Mouse (Mus musculus) kidney, embryonic 15.5 days (tissue): ENCODE measurements around the gene 3830403N18Rik. TPM values are rescaled to one million over a fixed set of nuclear protein-coding genes. Genes with fewer than 3 reads are reported as not detected.
"Not testable (repeated sequence)": the region's sequence is repeated elsewhere in the genome, so short reads cannot be mapped to it uniquely, and the experiment has no call there.

Source experiments
- ATAC-seq: fragments of 200-750 bp; cut with Nextera tagmentation; replicated peaks from 2 replicates; pipeline ENCODE4 v1.8.0; 2017; ENCODE audit warnings: moderate TSS enrichment; ENCODE audit not compliant: low FRiP score
- H3K27ac ChIP-seq: fragments of 300-500 bp; sonication (generic); 2 replicates; pipeline ENCODE4 v1.5.1; 2015; ENCODE audit warnings: mild to moderate bottlenecking, inconsistent platforms
- H3K27me3 ChIP-seq: fragments of 300-500 bp; sonication (generic); 2 replicates; pipeline ENCODE4 v1.6.1; 2015; ENCODE audit warnings: inconsistent platforms
- H3K36me3 ChIP-seq: fragments of 300-500 bp; sonication (generic); 2 replicates; pipeline ENCODE4 v1.6.1; 2015; ENCODE audit warnings: inconsistent platforms
- H3K4me1 ChIP-seq: fragments of 300-500 bp; sonication (generic); 2 replicates; pipeline ENCODE4 v1.6.1; 2015; ENCODE audit warnings: inconsistent platforms
- H3K4me2 ChIP-seq: fragments of 300-500 bp; sonication (generic); 2 replicates; pipeline ENCODE4 v1.6.1; 2015; ENCODE audit warnings: moderate library complexity, mild to moderate bottlenecking, inconsistent platforms
- H3K4me3 ChIP-seq: fragments of 300-500 bp; sonication (generic); replicated peaks from 2 replicates; pipeline ENCODE4 v1.5.1; 2015; ENCODE audit warnings: mild to moderate bottlenecking, inconsistent platforms
- H3K9ac ChIP-seq: fragments of 300-500 bp; sonication (generic); 2 replicates; pipeline ENCODE4 v1.6.1; 2015; ENCODE audit warnings: mild to moderate bottlenecking, inconsistent platforms
- H3K9me3 ChIP-seq: fragments of 300-500 bp; sonication (generic); replicated peaks from 2 replicates; pipeline ENCODE4 v1.6.1; 2016; ENCODE audit warnings: inconsistent platforms
- WGBS: fragments of 180-500 bp; shearing (Covaris S2); methylation state at CpG from one replicate; pipeline ENCODE4 v1.1.7; 2015; ENCODE audit warnings: mixed read lengths; 5-methylcytosine and 5-hydroxymethylcytosine counted together
- polyA plus RNA-seq: library from polyadenylated mRNA; unstranded; fragments of >200 nt; fragmentation: Nextera tagmentation; extraction: Ambion mirVana; gene quantifications from 2 replicates; pipeline ENCODE4 v1.2.1, GENCODE M21; 2015

The 3830403N18Rik gene
- 0.30 and 0.49 TPM in 2 replicates for polyA plus RNA-seq

- not testable (repeated sequence) for H3K27ac ChIP-seq, H3K36me3 ChIP-seq, H3K4me3 ChIP-seq, H3K27me3 ChIP-seq, ATAC-seq, H3K9ac ChIP-seq, H3K4me1 ChIP-seq, H3K9me3 ChIP-seq, H3K4me2 ChIP-seq
- 81% methylated on average over 14 of the region's 15 CpGs for WGBS
These were observed at the start of gene 3830403N18Rik for GRCm38 (mm10) chrX:56136336-56136909. TSS of gene 3830403N18Rik (plus strand) at chrX:56136572.

- Histone ChIP-seq H3K36me3 (no peaks in the 10 kb centered on the region), H3K27me3 (no peaks in the 10 kb centered on the region), H3K4me2 (no peak overlapping the region), H3K4me3 (no peak overlapping the region), H3K27ac (no peak overlapping the region), H3K9me3 (no peaks in the 10 kb centered on the region), H3K9ac (no peak overlapping the region), H3K4me1 (no peaks in the 10 kb centered on the region)
- peak; percentile 78 for ATAC-seq
- 88% methylated on average over 2 of the region's 2 CpGs for WGBS
These were observed 15.0 kb downstream of the 3830403N18Rik start for GRCm38 (mm10) chrX:56151396-56151795.

GRCm38 (mm10) chrX:56186449-56186848 is 50.1 kb downstream of the 3830403N18Rik start:
- H3K4me1 ChIP-seq, H3K36me3 ChIP-seq, ATAC-seq, H3K27me3 ChIP-seq, H3K9ac ChIP-seq, H3K9me3 ChIP-seq, H3K27ac ChIP-seq, H3K4me3 ChIP-seq, H3K4me2 ChIP-seq: not testable (repeated sequence)
- no CpG with 5 or more reads among the region's 1 CpGs for WGBS

Other genes starting within 250 kb of the 3830403N18Rik start
- not detected in 2 replicates for gene Gm773, start 76.3 kb downstream of the 3830403N18Rik start, polyA plus RNA-seq
- 8.3 and 8.9 TPM in 2 replicates for gene Zfp449, start 209.8 kb downstream of the 3830403N18Rik start, polyA plus RNA-seq
- gene Smim10l2a, start 238.0 kb downstream of the 3830403N18Rik start, polyA plus RNA-seq: 6.7 and 7.6 TPM in 2 replicates